ENCODE assay signal across 19 mouse cellular contexts in genomic region chr1:84012871-84013375, GRCm38 (mm10).
"Had no signal": no experiment of that assay in that cellular context is flagged by ENCODE, and none has a peak within 500 bp of the region (broad histone marks: within the 10 kb centered on the region; RNA-seq: fewer than 3 reads in every experiment).

No protein-coding gene starts in this region.

- H3K4me2 ChIP-seq: limb, embryonic 12.5 days; liver, embryonic 13.5 days; midbrain, embryonic 12.5 days; neural tube, embryonic 13.5 days; stomach, embryonic 15.5 days had no signal

- H3K36me3 ChIP-seq: limb, embryonic 12.5 days; liver, embryonic 13.5 days; midbrain, embryonic 12.5 days; neural tube, embryonic 13.5 days; stomach, embryonic 15.5 days had no signal

- H3K4me1 ChIP-seq: limb, embryonic 12.5 days; liver, embryonic 13.5 days; megakaryocyte, embryonic 14.5 days; midbrain, embryonic 12.5 days; neural tube, embryonic 13.5 days; stomach, embryonic 15.5 days had no signal

- DNase-seq: kidney, adult 2 months; kidney, postnatal 25 days; layer of hippocampus, postnatal 36 days; liver, embryonic 13.5 days; lung, adult 2 months; lung, postnatal 36 days; retina, postnatal 1 day; right cerebral cortex, postnatal 25 days; spleen, adult 18-20 months; thymus, postnatal 25 days had no signal

- H3K9ac ChIP-seq: limb, embryonic 12.5 days; liver, embryonic 13.5 days; midbrain, embryonic 12.5 days; neural tube, embryonic 13.5 days; stomach, embryonic 15.5 days had no signal

- H3K4me3 ChIP-seq: left cerebral cortex, adult 2 months; limb, embryonic 12.5 days; liver, embryonic 13.5 days; megakaryocyte, embryonic 14.5 days; midbrain, embryonic 12.5 days; myocyte; neural tube, embryonic 13.5 days; stomach, embryonic 15.5 days had no signal

- H3K27ac ChIP-seq: kidney, postnatal 0 days; left cerebral cortex, adult 2 months; limb, embryonic 12.5 days; liver, embryonic 13.5 days; midbrain, embryonic 12.5 days; neural tube, embryonic 13.5 days; stomach, embryonic 15.5 days had no signal

- ATAC-seq: midbrain, embryonic 16.5 days had no signal

- H3K9me3 ChIP-seq: limb, embryonic 12.5 days; liver, embryonic 13.5 days; megakaryocyte, embryonic 14.5 days; midbrain, embryonic 12.5 days; neural tube, embryonic 13.5 days; stomach, embryonic 15.5 days had no signal

- H3K27me3 ChIP-seq: limb, embryonic 12.5 days; liver, embryonic 13.5 days; megakaryocyte, embryonic 14.5 days; midbrain, embryonic 12.5 days; neural tube, embryonic 13.5 days; stomach, embryonic 15.5 days had no signal
